Mouse (Mus musculus): ENCODE results near the gene Olfr1247. TPM values are rescaled to one million over a fixed set of nuclear protein-coding genes. Genes with fewer than 3 reads are reported as not detected.
"Not testable (repeated sequence)": the region's sequence is repeated elsewhere in the genome, so short reads cannot be mapped to it uniquely, and the experiment has no call there.

The Olfr1247 gene
- total RNA-seq (2021), result under 1 TPM in 1 of 2 experiments, not detected in 1; 0.06 TPM
- long read RNA-seq, experiment 1, result 0 reads
- long read RNA-seq, experiment 2, result 0 reads

DNA sequence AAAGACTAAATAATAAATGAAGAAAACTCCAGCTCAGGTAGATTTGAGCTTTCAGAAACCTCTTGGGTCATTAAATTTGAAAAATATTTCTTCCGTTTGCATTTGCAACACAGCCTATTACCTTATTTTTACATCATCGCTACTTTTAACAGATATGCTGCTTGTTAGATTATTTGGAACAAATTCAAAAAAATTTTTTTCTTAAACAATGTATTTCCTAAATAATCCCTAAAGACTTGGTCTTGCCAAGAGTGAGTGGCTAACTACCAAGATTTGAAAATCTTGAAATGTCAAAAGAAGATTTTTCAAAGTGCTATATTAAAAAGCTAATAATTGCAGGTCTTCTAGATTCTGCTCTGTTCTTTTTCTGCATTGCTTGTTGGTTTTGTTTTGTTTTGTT is at the start of gene Olfr1247:
TSS of gene Olfr1247 (minus strand) at position 101 of the 400 bp plus-strand sequence.
- no peak for DNase-seq (ENCODE audit: low spot score in 2 of 2)

DNA sequence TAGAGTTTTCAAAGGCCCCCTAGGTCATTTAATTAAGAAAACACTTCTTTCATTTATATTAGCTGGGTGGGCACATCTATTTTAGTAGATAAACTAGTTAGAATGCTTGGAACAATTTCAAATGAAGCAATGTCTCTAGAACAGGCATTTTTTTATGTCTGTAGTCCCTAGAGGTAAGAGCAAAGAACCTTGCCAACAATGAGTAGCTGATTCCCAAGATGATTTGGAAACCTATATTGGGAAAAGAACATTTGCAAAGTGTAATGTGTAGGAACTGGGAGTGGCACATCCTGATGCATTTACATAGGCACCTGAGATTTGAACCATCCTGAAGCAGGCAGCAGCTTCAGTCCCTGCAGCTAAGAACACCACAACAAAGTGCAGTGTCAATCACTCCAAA is 47.4 kb upstream of the Olfr1247 start, which contains the start of gene Olfr1250:
TSS of gene Olfr1250 (minus strand) at position 101 of the 400 bp plus-strand sequence.
- no peak for DNase-seq (ENCODE audit: low spot score in 2 of 2)

DNA sequence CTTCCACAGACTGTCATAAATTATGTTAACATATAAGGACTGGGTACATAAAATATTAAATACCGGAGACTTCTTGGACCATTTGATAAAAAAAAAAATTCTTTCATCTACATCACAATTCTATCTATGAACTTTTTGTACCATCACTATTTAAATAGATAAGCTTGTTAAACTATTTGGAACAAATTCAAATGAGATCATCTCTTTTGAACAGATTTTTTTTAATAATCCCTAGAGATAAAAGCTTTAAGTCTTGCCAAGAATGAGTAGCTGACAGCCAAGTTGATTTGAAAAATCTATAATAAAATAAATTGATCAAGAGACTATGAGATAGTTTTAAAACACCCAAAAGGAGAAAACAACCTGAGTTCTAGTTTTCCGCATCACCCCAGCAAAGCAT is 21.0 kb upstream of the Olfr1247 start, which contains the start of gene Olfr1249:
TSS of gene Olfr1249 (minus strand) at position 101 of the 400 bp plus-strand sequence.
- DNase-seq (ENCODE audit: low spot score in 2 of 2), result no peak

DNA sequence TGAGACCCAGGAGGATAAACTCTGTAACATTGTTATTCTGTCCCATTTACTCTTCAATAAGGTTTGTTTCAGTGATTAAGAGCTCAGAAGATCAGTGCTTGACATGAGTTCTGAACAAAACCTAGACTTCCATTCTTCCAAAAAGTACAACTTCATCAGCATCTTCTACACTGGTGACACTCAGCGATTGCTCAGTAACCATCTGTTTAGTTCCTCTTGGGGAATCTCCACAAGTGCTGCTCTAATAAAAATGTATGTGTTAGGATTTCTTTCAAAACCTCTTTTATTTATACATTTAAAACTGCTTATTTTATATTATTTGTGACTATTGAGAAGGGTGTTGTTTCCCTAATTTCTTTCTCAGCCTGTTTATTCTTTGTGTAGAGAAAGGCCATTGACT is 4.2 kb upstream of the Olfr1247 start, which contains the start of gene Olfr1248:
TSS of gene Olfr1248 (minus strand) at position 101 of the 400 bp plus-strand sequence.
- DNase-seq (ENCODE audit: low spot score in 2 of 2), result not testable (repeated sequence)

DNA sequence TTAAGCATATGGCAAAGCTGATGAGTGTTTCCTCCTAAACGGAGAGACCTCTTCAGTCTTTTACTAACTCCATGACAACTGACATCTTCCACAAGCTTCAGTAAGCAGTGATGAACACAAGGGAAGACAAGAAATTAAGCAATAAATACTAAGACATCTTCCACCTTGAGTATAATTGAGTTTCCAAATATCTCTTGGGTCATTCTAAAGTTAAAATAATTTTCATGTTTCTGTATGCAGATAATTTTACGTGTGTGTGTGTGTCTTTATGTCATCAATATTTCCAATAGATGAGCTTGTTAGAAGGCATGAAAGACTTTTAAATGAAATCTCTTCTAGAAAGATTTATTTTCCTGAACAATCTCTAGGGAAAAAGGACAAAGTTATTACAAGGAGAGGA is 20.9 kb downstream of the Olfr1247 start, which contains the start of gene Olfr1246:
TSS of gene Olfr1246 (minus strand) at position 101 of the 400 bp plus-strand sequence.
- no peak for DNase-seq (ENCODE audit: low spot score in 2 of 2)

DNA sequence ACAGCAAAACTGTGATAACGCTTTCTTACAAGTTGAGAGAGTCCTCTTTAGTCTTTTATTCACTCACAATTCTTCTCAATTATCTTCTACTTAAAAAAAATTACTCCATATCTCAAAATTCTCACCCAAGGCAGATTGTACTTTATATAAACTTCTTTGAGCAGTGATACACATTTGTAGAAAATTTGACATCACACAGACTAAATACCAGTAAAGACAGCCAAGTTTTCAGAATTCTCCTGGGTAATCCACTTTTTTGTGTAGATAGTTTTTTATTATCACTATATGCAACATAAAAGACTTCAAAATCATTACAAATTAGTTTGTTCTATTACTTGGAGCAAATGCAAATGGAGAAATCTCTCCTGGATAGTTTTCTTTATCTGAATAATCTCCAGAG is 35.6 kb downstream of the Olfr1247 start, which contains the start of gene Olfr1245:
TSS of gene Olfr1245 (minus strand) at position 101 of the 400 bp plus-strand sequence.
- DNase-seq (ENCODE audit: low spot score in 2 of 2), result no peak

DNA sequence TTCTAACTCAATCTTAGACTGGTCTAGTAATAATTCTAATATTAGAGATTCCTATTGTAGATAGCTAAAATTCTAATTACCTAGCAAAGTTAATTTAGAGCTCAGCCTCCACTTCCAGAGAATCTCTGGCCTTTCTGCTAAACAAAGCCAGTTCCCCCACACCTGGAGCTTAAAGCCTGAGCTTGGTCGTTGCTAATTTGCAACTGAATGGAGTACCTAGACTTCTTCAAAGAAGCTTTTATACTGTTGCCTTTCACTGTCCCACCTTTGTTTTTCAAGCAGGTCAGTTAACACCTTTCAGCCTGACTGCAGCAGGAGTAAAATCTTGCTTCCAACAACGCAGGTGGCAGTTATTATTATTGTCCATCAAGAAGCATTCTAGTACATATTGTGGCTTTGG is 51.2 kb downstream of the Olfr1247 start:
- DNase-seq (ENCODE audit: low spot score in 2 of 2), result not testable (repeated sequence)

Other genes with a start within 250 kb of the Olfr1247 start
- gene Olfr1234, start 249.3 kb downstream of the Olfr1247 start, total RNA-seq (2021), result not detected
- not detected for gene Olfr1238, start 204.5 kb downstream of the Olfr1247 start, total RNA-seq (2021)
- gene Olfr1239, start 193.7 kb downstream of the Olfr1247 start, total RNA-seq (2021), result not detected
- gene Olfr1240, start 171.1 kb downstream of the Olfr1247 start, total RNA-seq (2021), result not detected
- not detected for gene Olfr1241, start 127.0 kb downstream of the Olfr1247 start, total RNA-seq (2021)
- not detected for gene Olfr1242, start 115.8 kb downstream of the Olfr1247 start, total RNA-seq (2021)
- gene Olfr1243, start 82.6 kb downstream of the Olfr1247 start, total RNA-seq (2021), result not detected
- gene Olfr1245, start 35.7 kb downstream of the Olfr1247 start, total RNA-seq (2021), result not detected
- gene Olfr1246, start 21.0 kb downstream of the Olfr1247 start, total RNA-seq (2021), result not detected
- not detected for gene Olfr1248, start 4.1 kb upstream of the Olfr1247 start, total RNA-seq (2021)
- not detected for gene Olfr1249, start 20.9 kb upstream of the Olfr1247 start, total RNA-seq (2021)
- gene Olfr1250, start 47.3 kb upstream of the Olfr1247 start, total RNA-seq (2021), result not detected
- gene Olfr1251, start 57.8 kb upstream of the Olfr1247 start, total RNA-seq (2021), result not detected
- not detected for gene Olfr1252, start 110.9 kb upstream of the Olfr1247 start, total RNA-seq (2021)
- gene Olfr1253, start 143.0 kb upstream of the Olfr1247 start, total RNA-seq (2021), result not detected
- not detected for gene Olfr1254, start 179.5 kb upstream of the Olfr1247 start, total RNA-seq (2021)
- not detected for gene Olfr1255, start 197.9 kb upstream of the Olfr1247 start, total RNA-seq (2021)
- not detected for gene Olfr1256, start 227.4 kb upstream of the Olfr1247 start, total RNA-seq (2021)
- not detected for gene Olfr48, start 234.1 kb upstream of the Olfr1247 start, total RNA-seq (2021)